In genomic region chr19:7275131-7275789, GRCm38 (mm10) we compare ENCODE assay signal across 9 mouse cellular contexts. TPM values are rescaled to one million over a fixed set of nuclear protein-coding genes. Genes with fewer than 3 reads are reported as not detected.
A peak's percentile ranks its signal among the peaks of the same experiment; 100 is the strongest.
DNase-seq lines count a peak whose midpoint lies in the region; ATAC-seq and TF ChIP-seq lines count a peak whose summit lies in the region.
"Had no signal": no experiment of that assay in that cellular context is flagged by ENCODE, and none has a peak within 500 bp of the region (broad histone marks: within the 10 kb centered on the region; RNA-seq: fewer than 3 reads in every experiment).

No protein-coding gene starts in this region.

- H3K27ac ChIP-seq in left cerebral cortex, adult 2 months = peak overlapping the region; percentile 80
- H3K27ac ChIP-seq in forebrain, embryonic 15.5 days (replicated peaks) = peak overlapping the region; percentile 93
- H3K27ac ChIP-seq in midbrain, postnatal 0 days (ENCODE audit: low read depth, low read length) = peak overlapping the region; percentile 75

- no peaks in the 10 kb centered on the region for H3K9me3 ChIP-seq in forebrain, embryonic 15.5 days
- H3K9me3 ChIP-seq in midbrain, postnatal 0 days (ENCODE audit: low read length) = no peaks in the 10 kb centered on the region
- H3K9me3 ChIP-seq: liver, embryonic 12.5 days had no signal

- H3K9ac ChIP-seq in forebrain, embryonic 15.5 days (replicated peaks) = peak overlapping the region; percentile 32
- H3K9ac ChIP-seq in midbrain, postnatal 0 days (replicated peaks; ENCODE audit: low read length, poor library complexity, severe bottlenecking) = no peak overlapping the region
- H3K9ac ChIP-seq: liver, embryonic 12.5 days had no signal

- intact Hi-C loops in left cerebral cortex, adult 2 months (cut with DNase I) = no loop called here

- TF ChIP-seq CTCF in left cerebral cortex, adult 2 months (IDR thresholded peaks at IDR 0.05) = no peak
- TF ChIP-seq CTCF in midbrain, postnatal 0 days (IDR thresholded peaks at IDR 0.05) = no peak

- no peaks in the 10 kb centered on the region for H3K27me3 ChIP-seq in forebrain, embryonic 15.5 days
- no peaks in the 10 kb centered on the region for H3K27me3 ChIP-seq in midbrain, postnatal 0 days (ENCODE audit: insufficient read depth, low read length)
- H3K27me3 ChIP-seq: liver, embryonic 12.5 days had no signal

- peaks cover 63% of the 10 kb centered on the region for H3K36me3 ChIP-seq in forebrain, embryonic 15.5 days
- H3K36me3 ChIP-seq in midbrain, postnatal 0 days (ENCODE audit: insufficient read depth, low read length) = peaks cover 37% of the 10 kb centered on the region

- H3K4me3 ChIP-seq in left cerebral cortex, adult 2 months = no peak overlapping the region
- no peak overlapping the region for H3K4me3 ChIP-seq in forebrain, embryonic 15.5 days
- no peak overlapping the region for H3K4me3 ChIP-seq in midbrain, postnatal 0 days (ENCODE audit: low read depth, low read length)
- H3K4me3 ChIP-seq: liver, embryonic 12.5 days had no signal

- WGBS in forebrain, embryonic 15.5 days = 44% methylated on average over 7 of the region's 7 CpGs
- 52% methylated on average over 7 of the region's 7 CpGs for WGBS in midbrain, postnatal 0 days

- peak overlapping the region; percentile 23 for H3K4me2 ChIP-seq in forebrain, embryonic 15.5 days (replicated peaks)
- H3K4me2 ChIP-seq in midbrain, postnatal 0 days (ENCODE audit: low read depth, low read length, poor library complexity, severe bottlenecking) = no peak overlapping the region
- H3K4me2 ChIP-seq: liver, embryonic 12.5 days had no signal

- no peak for DNase-seq in left cerebral cortex, adult 2 months (ENCODE audit: extremely low spot score in 1 of 2, low spot score in 2 of 2)
- no peak for DNase-seq in left cerebral cortex, adult 8-10 months (ENCODE audit: low spot score in 2 of 2)
- peak; percentile 68 for DNase-seq in cerebellum, adult 11-12 months
- no peak for DNase-seq in midbrain, postnatal 0 days (ENCODE audit: low spot score)
- DNase-seq in ovary, adult 18-20 months (ENCODE audit: low spot score) = no peak
- DNase-seq in testis, postnatal 10 days (ENCODE audit: low spot score) = no peak
- no peak for DNase-seq in urinary bladder, postnatal 4 days (ENCODE audit: low spot score in 2 of 2)

- H3K4me1 ChIP-seq in forebrain, embryonic 15.5 days = peaks cover 79% of the 10 kb centered on the region
- no peaks in the 10 kb centered on the region for H3K4me1 ChIP-seq in midbrain, postnatal 0 days (ENCODE audit: insufficient read depth, low read length)

- ATAC-seq in forebrain, embryonic 15.5 days (replicated peaks) = no peak
- ATAC-seq in midbrain, postnatal 0 days (ENCODE audit: low FRiP score) = no peak
- ATAC-seq: liver, embryonic 12.5 days had no signal

RNA-seq across cellular contexts. Expression of gene Rcor2, which starts 8.1 kb away (rescaled TPM):
- total RNA-seq in left cerebral cortex, adult 2 months (2021) = 10 to 100 TPM; 14.3 to 14.7 TPM
- 10 to 100 TPM; 15.5 to 17.6 (median 15.6) TPM for total RNA-seq in left cerebral cortex, adult 8-10 months (2022)
- 60.7 and 67.7 TPM in 2 replicates for polyA plus RNA-seq in forebrain, embryonic 15.5 days (2015; fragmentation: Nextera tagmentation; extraction: Ambion mirVana)
- 40.7 and 53.1 TPM in 2 replicates for total RNA-seq in midbrain, postnatal 0 days (2014; rRNA removed)
- 8.9 and 9.7 TPM in 2 replicates for polyA plus RNA-seq in midbrain, postnatal 0 days (2015; fragmentation: Nextera tagmentation; extraction: Ambion mirVana)

RNA-seq across cellular contexts. Expression of gene Naa40, which starts 34.3 kb away (rescaled TPM):
- total RNA-seq in left cerebral cortex, adult 2 months (2021) = 10 to 100 TPM; 35.7 to 37.4 TPM
- 10 to 100 TPM; 30.6 to 39.2 (median 32.3) TPM for total RNA-seq in left cerebral cortex, adult 8-10 months (2022)
- 69.2 and 69.5 TPM in 2 replicates for polyA plus RNA-seq in forebrain, embryonic 15.5 days (2015; fragmentation: Nextera tagmentation; extraction: Ambion mirVana)
- total RNA-seq in midbrain, postnatal 0 days (2014; rRNA removed) = 58.3 and 62.5 TPM in 2 replicates
- polyA plus RNA-seq in midbrain, postnatal 0 days (2015; fragmentation: Nextera tagmentation; extraction: Ambion mirVana) = 45.6 and 46.1 TPM in 2 replicates

RNA-seq across cellular contexts. Expression of gene Cox8a, which starts 57.8 kb away (rescaled TPM):
- 100 to 1,000 TPM; 934 to 941 TPM for total RNA-seq in left cerebral cortex, adult 2 months (2021)
- total RNA-seq in left cerebral cortex, adult 8-10 months (2022) = 1,000 to 10,000 TPM; 1,021 to 1,102 (median 1,060) TPM
- 656 and 676 TPM in 2 replicates for polyA plus RNA-seq in forebrain, embryonic 15.5 days (2015; fragmentation: Nextera tagmentation; extraction: Ambion mirVana)
- 1,114 and 1,471 TPM in 2 replicates for total RNA-seq in midbrain, postnatal 0 days (2014; rRNA removed)
- polyA plus RNA-seq in midbrain, postnatal 0 days (2015; fragmentation: Nextera tagmentation; extraction: Ambion mirVana) = 1,645 and 1,756 TPM in 2 replicates
